Mouse (Mus musculus) granulocyte monocyte progenitor cell, adult 5-6 weeks (primary cell): ENCODE measurements around the gene Pwwp2b. TPM values are rescaled to one million over a fixed set of nuclear protein-coding genes. Genes with fewer than 3 reads are reported as not detected.
A peak's percentile ranks its signal among the peaks of the same experiment; 100 is the strongest.

Experiments used
- ATAC-seq: replicated peaks from 2 replicates; pipeline ENCODE4 v1.8.0; 2016; ENCODE audit warnings: mild to moderate bottlenecking, moderate TSS enrichment, inconsistent platforms; ENCODE audit not compliant: poor library complexity, severe bottlenecking
- total RNA-seq, 2 experiments: library from RNA; stranded (forward) in 1 of 2; stranded (reverse) in 1 of 2; fragments of 200-712, 200-1000 nt in 1 of 2; fragments of >200 nt in 1 of 2; fragmentation: Nextera tagmentation in 1 of 2; gene quantifications; 2 replicates each; pipeline ENCODE4 v1.2.3; 2014 to 2017

The Pwwp2b gene
- total RNA-seq (2014; fragmentation: Nextera tagmentation): 5.1 and 5.7 TPM in 2 replicates
- total RNA-seq (2017): 1.6 and 4.4 TPM in 2 replicates

DNA sequence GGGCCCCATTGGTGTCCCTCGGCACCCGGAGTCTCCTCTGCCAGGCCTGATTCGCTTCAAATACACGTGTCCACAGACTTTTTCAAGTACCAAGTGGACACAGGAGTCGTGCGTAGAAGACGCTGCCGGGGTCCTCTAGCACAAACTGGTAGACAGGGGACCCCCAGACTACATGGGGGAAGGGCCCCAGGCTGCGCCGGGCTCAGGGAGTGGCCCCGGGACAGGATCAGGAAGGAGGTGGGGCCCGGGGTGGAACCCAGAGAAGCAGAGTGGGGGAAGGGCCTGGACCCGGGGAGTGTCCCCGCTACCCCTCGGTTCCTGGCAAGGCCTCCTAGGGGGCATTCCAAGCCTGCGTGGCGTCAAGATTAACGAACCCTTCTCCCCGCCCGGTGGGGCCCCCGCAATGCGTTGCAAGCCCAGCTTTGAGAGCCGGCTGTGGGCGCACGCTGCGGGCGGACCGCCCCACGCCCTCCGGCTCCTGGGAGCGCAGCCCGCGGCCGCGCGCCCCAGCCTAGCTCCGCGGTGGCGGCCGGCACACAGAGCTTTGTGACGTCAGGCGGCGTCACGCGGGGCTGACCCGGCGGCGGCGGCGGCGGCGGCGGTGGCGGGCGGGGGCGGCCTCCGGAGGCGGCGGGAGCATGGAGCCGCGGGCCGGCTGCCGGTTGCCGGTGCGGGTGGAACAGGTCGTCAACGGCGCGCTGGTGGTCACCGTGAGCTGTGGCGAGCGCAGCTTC, at the start of gene Pwwp2b:
TSS of gene Pwwp2b (plus strand) at position 602 of the 734 bp plus-strand sequence.
- peak; percentile 65 for ATAC-seq

GRCm38 (mm10) chr7:139200108-139200507, 48.2 kb upstream of the Pwwp2b start:
- ATAC-seq: peak; percentile 64

- ATAC-seq: peak; percentile 71
Measured at GRCm38 (mm10) chr7:139201209-139201608, 47.1 kb upstream of the Pwwp2b start.

- ATAC-seq: peak; percentile 79
Measured at GRCm38 (mm10) chr7:139208023-139208772, 40.1 kb upstream of the Pwwp2b start.

DNA sequence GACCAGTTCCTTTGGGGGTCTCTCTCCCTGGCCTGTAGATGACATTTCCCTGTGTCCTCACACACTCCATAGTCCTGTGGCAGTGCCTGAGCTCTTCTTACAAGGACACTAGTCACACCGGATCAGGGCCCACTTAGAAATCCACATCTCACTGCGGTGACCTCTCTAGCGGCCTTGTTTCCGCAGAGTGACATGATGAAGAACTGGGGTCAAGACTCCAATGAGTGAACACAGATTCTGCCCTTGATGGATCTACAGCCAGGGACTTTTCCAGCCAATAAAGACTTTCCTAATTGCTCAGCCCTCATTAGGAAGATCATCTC, 39.5 kb upstream of the Pwwp2b start:
- no peak for ATAC-seq

GRCm38 (mm10) chr7:139211761-139212160, 36.5 kb upstream of the Pwwp2b start:
- no peak for ATAC-seq

GRCm38 (mm10) chr7:139212754-139213745, 35.2 kb upstream of the Pwwp2b start, which contains the start of the genes Lrrc27 and Stk32c:
Lrrc27 (plus strand) TSS chr7:139212988.
Stk32c (minus strand) TSS chr7:139213307.
- peak; percentile 96 for ATAC-seq

DNA sequence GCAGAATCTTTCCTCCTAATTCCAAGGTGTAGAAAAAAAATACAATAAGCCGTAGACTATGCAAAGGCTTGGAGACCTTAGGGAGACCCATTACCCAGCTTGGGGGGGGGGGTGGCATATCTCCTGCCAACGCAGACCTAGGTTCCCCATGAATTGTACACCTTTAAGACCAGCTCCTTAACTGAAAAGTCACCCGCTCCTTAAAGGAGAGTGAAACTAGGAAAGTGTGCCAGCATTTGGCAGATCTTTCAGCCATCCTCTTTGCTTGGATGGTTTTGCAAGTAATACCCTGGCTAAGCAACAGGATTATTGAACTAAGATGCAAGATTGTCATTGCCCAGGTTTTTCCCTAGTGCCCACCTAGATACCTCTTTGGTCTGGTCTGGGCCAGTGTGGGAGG, 34.5 kb upstream of the Pwwp2b start:
- ATAC-seq: no peak

DNA sequence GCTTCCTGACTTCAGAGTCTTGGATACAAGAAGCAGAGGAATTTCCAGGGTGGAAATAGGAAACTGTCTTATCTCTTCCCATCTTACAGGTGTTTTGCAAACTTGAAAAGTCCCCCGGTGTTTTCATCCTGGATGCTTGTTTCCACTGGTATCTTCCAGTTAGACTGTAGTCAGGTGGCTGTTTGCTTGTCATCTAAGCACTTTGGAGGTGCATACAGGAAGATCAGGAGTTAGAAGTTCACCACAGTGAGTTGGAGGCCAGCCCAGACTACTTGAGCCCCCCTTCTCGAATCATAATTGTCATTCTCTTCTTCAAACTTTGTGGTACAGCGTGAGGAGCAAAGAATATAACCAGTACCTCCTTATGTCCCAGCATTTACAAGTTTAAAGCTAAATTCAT, 34.1 kb upstream of the Pwwp2b start:
- ATAC-seq: no peak

DNA sequence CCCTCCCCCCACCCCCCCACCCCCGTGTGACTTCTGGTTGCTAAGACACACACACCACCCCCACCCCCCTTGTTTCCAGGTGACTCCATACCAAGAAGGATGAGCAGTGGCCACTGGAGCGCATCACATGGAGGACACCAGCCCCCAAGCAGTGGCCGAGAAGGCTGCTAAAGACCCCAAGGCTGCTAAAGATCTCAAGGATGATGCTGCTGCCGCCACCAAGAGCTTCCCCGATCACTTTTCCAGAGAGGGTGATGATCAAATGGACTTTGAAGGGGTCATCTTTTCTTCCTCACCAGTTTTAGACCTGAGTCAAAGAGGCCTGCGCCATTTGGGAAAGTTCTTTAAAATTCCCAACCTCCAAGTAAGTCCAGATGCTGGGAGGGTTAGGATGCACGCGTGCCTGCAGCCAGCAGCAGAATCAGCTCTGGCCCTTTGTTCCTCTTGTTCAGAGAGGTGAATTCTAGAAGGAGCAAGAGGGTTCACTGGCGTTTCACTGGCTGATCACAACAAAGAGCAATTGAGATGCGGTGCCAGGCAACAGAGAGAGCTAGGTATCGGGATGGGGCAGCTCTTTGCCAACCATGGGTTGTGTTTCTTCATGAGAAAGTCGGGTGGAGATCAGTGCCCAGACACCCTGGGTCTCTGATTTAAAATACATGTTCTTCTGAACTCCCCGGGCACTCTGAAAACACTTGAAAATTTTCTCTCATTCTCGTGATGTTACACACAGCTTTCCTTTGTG, 33.5 kb upstream of the Pwwp2b start:
- ATAC-seq: no peak

DNA sequence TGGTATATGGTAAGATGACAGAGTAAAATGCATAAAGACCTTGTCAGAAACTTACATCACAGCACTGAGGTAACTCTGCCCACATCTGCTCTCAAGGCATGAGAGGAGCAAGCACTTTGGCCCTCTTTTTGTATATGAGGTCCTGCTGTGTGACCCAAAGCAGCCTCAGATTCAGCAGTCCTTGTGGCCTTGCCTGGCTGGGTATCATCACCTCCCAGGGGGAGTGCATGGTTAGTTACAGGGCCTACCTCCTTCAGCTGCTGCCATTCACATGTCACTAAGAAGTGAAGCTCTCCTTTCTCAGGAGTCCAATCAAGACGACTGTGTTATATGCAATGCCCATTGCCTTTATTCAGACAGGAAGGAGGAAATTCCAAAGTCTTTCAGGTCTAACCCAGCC, 32.8 kb upstream of the Pwwp2b start:
- no peak for ATAC-seq

- no peak for ATAC-seq
Measured at GRCm38 (mm10) chr7:139215946-139216345, 32.3 kb upstream of the Pwwp2b start.

DNA sequence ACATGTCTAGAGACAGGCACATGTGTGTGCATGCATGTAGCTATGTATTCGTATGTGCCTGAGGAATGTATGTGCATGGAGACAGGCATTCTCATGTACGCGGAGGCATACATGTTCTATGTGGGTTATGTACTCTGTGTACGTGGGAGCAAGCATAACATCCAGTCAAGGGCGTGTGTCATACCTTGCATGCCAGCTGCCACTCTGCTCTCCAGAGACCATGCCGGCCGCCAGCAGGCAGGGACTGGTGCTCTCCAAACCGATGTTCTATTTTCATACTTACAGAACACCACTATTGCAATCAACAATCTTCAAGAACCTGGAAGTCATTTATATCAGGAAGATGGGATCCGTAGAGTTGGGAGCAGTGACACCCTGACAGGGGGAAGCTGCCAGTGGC, 31.8 kb upstream of the Pwwp2b start:
- ATAC-seq: no peak

DNA sequence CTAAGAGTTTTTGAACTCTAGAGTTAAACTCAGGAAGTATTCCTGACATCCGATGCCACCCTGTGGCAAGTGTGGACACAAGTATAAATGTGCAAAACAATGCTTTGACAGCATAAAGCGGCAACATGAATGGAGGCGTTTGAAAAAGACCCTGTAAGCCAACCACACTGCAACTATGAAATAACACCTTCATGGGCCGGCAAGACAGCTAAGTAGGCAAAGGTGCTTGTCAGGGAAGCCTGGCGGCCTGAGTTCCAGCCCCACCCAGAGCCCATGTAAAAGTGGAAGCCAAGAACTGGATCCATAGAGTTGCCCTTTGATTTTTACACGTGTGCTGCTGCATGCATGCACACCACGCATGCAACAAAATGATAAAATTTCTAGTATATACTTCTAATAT, 31.2 kb upstream of the Pwwp2b start:
- ATAC-seq: no peak

GRCm38 (mm10) chr7:139218641-139219415, 29.5 kb upstream of the Pwwp2b start:
- peak; percentile 29; the same call in 1 of the 2 replicates for ATAC-seq

- ATAC-seq: no peak
Measured at GRCm38 (mm10) chr7:139219486-139219885, 28.8 kb upstream of the Pwwp2b start.

DNA sequence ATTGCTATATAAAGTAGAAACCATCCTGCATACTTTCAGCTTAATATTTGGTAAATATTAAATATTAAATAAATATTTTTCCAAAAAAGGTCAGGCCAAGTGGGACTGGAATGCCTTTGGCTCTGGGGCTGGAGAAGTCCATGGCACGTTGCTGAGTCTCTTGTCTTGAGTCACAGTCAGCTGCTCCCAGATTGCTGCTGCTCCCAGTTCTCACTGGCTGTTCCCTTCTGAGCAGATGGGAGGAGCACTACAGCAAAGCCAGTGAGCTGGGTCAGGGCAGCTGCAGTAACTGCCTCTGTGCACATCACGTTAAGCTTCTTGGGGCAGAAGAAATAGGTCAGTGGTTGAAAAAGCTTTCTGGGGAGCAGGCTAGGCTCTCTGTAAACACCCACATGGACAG, 28.0 kb upstream of the Pwwp2b start:
- no peak for ATAC-seq

DNA sequence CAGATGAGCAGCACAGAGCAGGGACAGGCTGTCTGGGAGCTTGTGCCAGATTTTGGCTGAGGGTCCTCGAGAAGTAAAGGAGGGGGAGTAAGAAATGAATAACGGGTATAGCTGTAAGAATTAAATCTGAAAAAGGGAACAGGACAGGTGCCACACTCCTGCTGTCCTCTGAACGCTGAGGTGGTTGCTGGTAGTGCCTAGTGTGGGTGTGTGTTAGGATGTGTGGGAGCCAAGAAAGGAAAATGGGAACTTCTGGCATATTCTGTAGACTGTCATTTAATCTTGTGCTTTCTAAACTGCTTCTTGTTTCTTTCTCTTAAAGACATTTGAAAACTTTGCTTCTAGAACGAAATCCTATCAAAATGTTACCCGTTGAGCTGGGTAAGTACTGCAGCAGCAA, 27.2 kb upstream of the Pwwp2b start:
- no peak for ATAC-seq

DNA sequence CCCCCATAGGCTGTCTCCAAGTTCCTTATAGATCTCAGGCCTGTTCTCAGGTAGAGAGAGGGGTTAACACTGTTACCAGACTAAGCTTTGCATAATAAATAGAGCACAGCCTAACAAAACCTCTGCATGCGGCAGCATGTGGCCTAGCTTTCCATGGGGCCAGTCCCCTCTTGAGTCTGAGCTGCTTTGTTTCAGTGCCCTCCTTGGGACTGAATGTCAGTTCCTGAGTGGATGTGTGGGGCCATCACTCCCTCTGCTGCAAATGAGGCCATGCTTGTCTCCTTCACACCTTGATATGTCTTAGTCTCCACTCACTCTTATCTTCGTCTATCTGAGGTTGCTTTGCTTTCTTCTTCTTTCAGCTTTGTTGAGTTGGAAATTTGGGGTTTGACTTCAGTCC, 26.4 kb upstream of the Pwwp2b start:
- no peak for ATAC-seq
